Mouse (Mus musculus) B cell, adult 67 days (primary cell): ENCODE measurements around the gene Olfr1188. TPM values are rescaled to one million over a fixed set of nuclear protein-coding genes. Genes with fewer than 3 reads are reported as not detected.

Experiments
- total RNA-seq, 2 experiments: library from RNA; stranded (reverse); gene quantifications; 4 replicates each; pipeline ENCODE4 v1.2.4; 2023

The Olfr1188 gene
- not detected for total RNA-seq

GRCm38 (mm10) chr2:88556635-88557034 is at the start of gene Olfr1188:
Olfr1188 (plus strand) TSS chr2:88556935.

DNA sequence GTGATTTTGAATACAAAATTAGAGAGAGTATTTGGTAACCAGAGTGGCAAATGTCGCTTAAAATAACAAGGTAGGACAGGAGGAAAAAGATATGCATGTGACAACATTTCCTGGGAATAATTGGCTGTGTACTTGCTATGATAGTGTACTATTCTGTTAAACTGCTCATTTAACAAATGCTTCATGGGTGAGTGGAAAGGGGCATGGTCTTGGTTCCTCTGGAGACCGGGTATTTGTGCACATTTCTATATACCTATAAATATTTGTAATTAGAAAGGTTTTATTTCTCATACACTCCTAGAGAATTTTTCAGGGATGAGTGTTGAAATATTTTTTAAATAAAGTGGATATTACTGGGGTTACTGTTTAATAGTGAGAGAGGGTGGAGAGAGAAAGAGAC is 38.5 kb upstream of the Olfr1188 start, which contains the start of gene Olfr1186:
Gene Olfr1186, plus strand, starts transcription at position 301 of the 400 bp plus-strand sequence.

GRCm38 (mm10) chr2:88586154-88586553 is 29.4 kb downstream of the Olfr1188 start, which contains the start of gene Olfr1189:
Olfr1189 (plus strand) TSS chr2:88586454.

Other genes starting within 250 kb of the Olfr1188 start
- gene Olfr1174-ps, start 241.8 kb upstream of the Olfr1188 start, total RNA-seq: not detected
- gene Olfr1175-ps, start 229.7 kb upstream of the Olfr1188 start, total RNA-seq: under 1 TPM in 1 of 2 experiments, not detected in 1; 0.15 TPM
- gene Olfr1176, start 220.2 kb upstream of the Olfr1188 start, total RNA-seq: not detected
- not detected for gene Olfr1177-ps, start 210.4 kb upstream of the Olfr1188 start, total RNA-seq
- gene Olfr1178, start 169.9 kb upstream of the Olfr1188 start, total RNA-seq: not detected
- gene Olfr1179, start 150.5 kb upstream of the Olfr1188 start, total RNA-seq: not detected
- not detected for gene Olfr1180, start 137.8 kb upstream of the Olfr1188 start, total RNA-seq
- gene Olfr1181, start 130.8 kb upstream of the Olfr1188 start, total RNA-seq: not detected
- gene Gm13757, start 107.8 kb upstream of the Olfr1188 start, total RNA-seq: not detected
- gene Olfr1183, start 102.1 kb upstream of the Olfr1188 start, total RNA-seq: not detected
- not detected for gene Olfr1184, start 73.3 kb upstream of the Olfr1188 start, total RNA-seq
- gene Olfr1185-ps1, start 63.6 kb upstream of the Olfr1188 start, total RNA-seq: not detected
- not detected for gene Olfr1186, start 38.4 kb upstream of the Olfr1188 start, total RNA-seq
- not detected for gene Olfr1189, start 29.5 kb downstream of the Olfr1188 start, total RNA-seq
- under 1 TPM in 1 of 2 experiments, not detected in 1; 0.12 TPM for gene Olfr1191-ps1, start 83.6 kb downstream of the Olfr1188 start, total RNA-seq
- not detected for gene Olfr1192-ps1, start 91.6 kb downstream of the Olfr1188 start, total RNA-seq
- gene Olfr1193, start 118.7 kb downstream of the Olfr1188 start, total RNA-seq: not detected
- gene Olfr1195, start 132.3 kb downstream of the Olfr1188 start, total RNA-seq: not detected
- not detected for gene Olfr1196, start 147.7 kb downstream of the Olfr1188 start, total RNA-seq
- not detected for gene Olfr1197, start 175.4 kb downstream of the Olfr1188 start, total RNA-seq
- not detected for gene Olfr1198, start 194.4 kb downstream of the Olfr1188 start, total RNA-seq
- gene Olfr1199, start 203.5 kb downstream of the Olfr1188 start, total RNA-seq: not detected
- gene Olfr1200, start 213.6 kb downstream of the Olfr1188 start, total RNA-seq: not detected
- gene Olfr1201, start 236.1 kb downstream of the Olfr1188 start, total RNA-seq: not detected